Mouse (Mus musculus) layer of hippocampus, postnatal 14 days (tissue): Measurements from ENCODE around the gene Syvn1. TPM values are rescaled to one million over a fixed set of nuclear protein-coding genes. Genes with fewer than 3 reads are reported as not detected.

Experiments used
- DNase-seq, 2 experiments: peaks; one replicate each; pipeline ENCODE4 v3.0.0; 2021 to 2022; ENCODE audit warnings: low spot score in 2 of 2, mixed read lengths in 1 of 2
- long read RNA-seq, 2 experiments: library from polyadenylated mRNA; stranded (forward); transcript quantifications; one replicate each; pipeline ENCODE4 v2.0.0; 2021
- total RNA-seq, 2 experiments: library from RNA; stranded (reverse); gene quantifications; 2 replicates each; pipeline ENCODE4 v1.2.3; 2021

The Syvn1 gene
- 10 to 100 TPM; 42.5 to 45.3 TPM for total RNA-seq
- long read RNA-seq, experiment 1, transcript Syvn1-204 (16 exons, 3,464 nt): major isoform, 11 of 19 reads
- long read RNA-seq, experiment 1, partial matches to known transcripts: 8 of 19 reads
- long read RNA-seq, experiment 1, other reads (novel, unspliced or antisense): 0 of 19 reads
- long read RNA-seq, experiment 2, transcript Syvn1-204 (16 exons, 3,464 nt): major isoform, 12 of 30 reads
- long read RNA-seq, experiment 2, partial matches to known transcripts: 13 of 30 reads
- long read RNA-seq, experiment 2, other reads (novel, unspliced or antisense): 5 of 30 reads

DNA sequence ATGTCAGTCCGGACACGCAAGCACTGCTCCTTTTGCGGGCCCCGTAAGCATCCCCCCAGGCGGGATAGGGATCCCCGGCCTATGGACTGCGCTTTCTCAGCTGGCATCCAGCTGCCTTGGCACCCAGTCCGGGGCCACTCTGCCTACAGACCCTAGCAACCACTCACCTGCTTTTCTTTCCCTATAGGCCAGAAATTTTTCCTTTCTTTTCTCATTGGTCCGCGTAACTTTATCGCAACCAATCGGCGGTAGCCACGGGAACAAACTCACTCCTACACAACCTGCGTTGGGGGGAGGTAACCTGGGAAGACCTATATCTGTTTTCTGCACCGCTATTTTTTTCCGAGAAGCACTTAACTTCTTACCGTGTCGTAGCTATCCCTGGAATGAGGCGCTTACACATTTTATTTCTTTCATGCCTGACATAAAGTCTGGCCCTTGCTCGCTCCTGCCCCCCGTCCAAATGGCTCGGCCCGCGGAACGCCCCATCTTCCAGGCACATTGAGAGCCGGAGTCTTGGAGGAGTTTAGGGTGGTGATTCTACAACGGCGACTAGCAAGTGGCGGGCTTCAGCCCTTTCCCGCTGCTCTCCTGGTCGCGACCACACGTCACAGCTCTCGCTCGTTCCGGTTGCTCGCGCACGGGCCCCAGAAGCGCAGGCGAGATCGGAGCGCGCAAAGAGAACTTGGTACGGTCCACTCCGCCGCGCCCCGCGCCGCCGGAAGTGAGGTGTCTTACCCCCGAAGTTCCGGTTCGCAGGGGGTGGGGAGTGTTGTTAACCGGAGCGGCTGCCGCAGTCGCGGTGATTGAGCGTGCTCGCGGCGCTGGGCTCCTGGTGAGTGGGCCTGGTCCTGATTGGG lies at the start of gene Syvn1:
Gene Syvn1 (plus strand): TSS at position 283 of the 860 bp plus-strand sequence.
- peak; percentile 92 to 95 for DNase-seq

DNA sequence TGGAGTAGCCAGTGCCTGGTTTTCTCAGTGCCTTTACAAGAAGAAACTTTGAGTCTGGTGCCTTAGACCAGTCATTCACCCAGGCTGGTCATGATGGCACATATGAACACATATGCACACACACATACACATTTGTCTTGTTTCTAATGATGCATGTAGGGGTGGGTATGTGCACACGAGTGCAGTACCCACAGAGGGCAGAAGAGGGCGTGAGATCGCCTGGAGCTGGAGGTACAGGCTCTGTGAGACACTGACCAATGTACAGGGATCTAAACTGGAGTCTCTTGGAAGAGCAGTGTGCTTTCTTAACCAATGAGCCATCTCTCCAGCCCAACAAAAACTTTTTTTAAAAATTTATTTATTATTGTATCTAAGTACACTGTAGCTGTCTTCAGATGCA lies 48.2 kb upstream of the Syvn1 start:
- no peak for DNase-seq

- DNase-seq: no peak
These were observed 46.4 kb upstream of the Syvn1 start for GRCm38 (mm10) chr19:5999969-6000368.

GRCm38 (mm10) chr19:6005541-6005940 lies 40.8 kb upstream of the Syvn1 start:
- no peak for DNase-seq

GRCm38 (mm10) chr19:6007013-6007412 lies 39.4 kb upstream of the Syvn1 start:
- DNase-seq: no peak

GRCm38 (mm10) chr19:6009137-6009536 lies 37.2 kb upstream of the Syvn1 start:
- DNase-seq: no peak

DNA sequence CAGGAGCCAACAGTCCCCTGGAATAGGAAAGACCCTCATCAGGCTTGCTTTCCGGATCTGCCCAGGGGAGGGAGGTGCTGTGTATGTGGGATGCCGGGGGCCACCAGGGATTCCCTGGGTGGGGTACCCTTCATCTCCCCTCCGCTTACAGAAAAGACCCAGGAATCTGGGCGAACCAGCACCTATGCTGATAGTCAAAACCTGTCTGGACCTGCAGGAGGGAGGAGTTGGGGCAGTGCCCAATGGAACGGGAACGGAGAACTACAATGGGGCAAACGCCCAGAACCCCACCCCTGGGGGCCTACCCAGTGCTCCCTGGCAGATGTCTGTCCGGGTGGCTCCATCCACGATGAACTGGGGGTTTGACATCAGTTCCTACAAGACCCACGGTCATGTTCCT lies 32.7 kb upstream of the Syvn1 start:
- DNase-seq: no peak

- no peak for DNase-seq
These were observed 31.3 kb upstream of the Syvn1 start for GRCm38 (mm10) chr19:6014991-6015510.

GRCm38 (mm10) chr19:6015511-6016315 lies 30.7 kb upstream of the Syvn1 start, which contains the start of gene Capn1:
Capn1 (minus strand) TSS chr19:6015897.
- DNase-seq: peak; percentile 49 to 60

DNA sequence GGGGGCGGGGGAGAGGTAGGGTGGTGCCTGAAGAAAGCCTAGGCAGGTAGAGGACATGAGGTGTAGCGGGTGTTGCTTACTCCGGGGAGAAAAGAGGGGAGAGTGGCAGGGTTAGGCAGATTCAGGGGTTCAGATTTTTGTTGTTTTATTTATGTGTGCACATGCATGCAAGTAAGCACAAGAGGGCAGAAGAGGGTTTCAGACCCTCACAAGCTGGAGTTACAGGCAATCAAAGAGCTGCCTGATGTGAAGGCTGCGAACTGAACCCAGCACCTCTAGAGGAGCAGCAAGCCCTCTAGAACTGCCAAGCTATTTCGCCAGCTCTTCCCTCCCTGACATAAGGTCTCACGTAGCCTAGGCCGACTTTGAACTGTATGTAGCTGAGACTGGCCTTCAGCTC lies 29.8 kb upstream of the Syvn1 start:
- no peak for DNase-seq

GRCm38 (mm10) chr19:6018142-6019089 lies 28.0 kb upstream of the Syvn1 start:
- peak; percentile 74 to 89 for DNase-seq

DNA sequence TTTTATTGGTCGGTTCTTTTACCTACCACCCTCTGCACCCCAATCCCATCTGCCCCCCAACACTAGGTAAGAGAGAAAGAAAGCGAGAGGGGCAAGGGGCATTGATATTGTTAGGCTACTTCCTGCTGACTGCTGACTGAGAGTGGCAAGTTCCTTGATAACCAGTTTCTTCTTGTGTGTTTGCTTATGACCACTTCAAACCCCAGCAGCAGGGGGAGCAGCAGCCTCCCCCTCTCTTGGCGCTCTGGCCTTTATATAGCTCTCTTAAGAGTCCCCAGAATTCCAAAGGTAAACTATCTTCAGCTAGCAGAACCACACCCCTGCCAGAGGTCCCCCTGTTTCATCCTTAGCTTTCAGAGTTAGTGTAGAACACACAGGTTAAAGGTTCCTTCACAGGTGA lies 26.1 kb upstream of the Syvn1 start:
- DNase-seq: no peak

DNA sequence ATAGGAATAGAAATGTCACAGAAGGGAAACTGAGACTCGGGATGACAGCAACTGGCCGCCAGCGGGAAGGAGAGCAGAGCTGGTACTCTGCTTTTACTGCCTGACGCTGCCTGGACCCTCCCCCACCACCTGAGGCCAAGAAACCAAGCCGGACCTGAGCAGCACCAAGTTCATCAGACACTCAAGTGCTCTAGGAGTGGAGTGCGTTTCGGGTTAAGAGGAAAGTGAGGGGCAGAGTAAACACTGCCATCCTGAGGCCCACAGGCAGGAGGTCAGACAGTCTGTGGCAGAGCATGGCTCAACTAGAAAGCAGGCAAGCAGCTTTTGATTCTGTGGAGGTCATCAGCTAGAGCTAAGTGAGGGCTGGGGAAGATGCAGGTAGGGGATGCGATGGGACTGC lies 23.3 kb upstream of the Syvn1 start:
- DNase-seq: no peak

DNA sequence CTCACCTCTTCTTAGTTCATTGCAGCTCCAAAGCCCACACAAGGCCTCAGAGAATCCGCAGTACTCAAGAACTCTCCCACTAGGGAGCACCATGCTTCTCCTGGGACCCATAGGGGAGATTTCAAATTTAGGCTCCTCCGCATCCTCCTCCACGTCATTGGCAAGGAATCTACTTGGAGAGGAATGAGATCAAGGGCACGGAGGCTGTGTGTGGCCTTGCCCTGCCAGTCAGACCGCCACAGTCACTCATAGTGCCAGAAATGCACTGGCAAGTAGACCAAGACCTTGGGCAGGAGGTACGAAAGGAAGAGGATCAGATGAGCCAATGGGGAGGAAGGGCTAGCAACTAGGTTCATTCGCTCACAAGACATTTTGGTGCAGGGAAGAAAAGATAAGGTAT lies 22.4 kb upstream of the Syvn1 start:
- no peak for DNase-seq

DNA sequence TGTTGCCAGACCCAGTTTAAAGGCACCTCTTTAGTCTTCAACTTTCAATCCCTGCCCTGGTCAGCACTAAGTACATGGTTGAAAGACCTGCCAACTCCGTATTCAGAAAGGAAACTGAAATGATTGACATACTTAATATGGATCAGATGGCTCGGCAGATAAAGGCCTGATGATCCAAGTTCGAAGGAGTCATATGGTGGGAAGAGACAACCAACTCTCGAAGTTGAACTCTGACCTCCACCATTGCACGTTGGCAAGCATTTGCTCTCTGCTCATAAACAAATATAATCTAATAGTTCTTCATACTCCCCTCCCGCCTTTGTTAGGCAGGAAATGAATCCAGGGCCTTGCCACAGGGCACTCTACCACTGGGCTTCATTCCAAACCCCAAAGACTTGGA lies 17.4 kb upstream of the Syvn1 start:
- DNase-seq: no peak

DNA sequence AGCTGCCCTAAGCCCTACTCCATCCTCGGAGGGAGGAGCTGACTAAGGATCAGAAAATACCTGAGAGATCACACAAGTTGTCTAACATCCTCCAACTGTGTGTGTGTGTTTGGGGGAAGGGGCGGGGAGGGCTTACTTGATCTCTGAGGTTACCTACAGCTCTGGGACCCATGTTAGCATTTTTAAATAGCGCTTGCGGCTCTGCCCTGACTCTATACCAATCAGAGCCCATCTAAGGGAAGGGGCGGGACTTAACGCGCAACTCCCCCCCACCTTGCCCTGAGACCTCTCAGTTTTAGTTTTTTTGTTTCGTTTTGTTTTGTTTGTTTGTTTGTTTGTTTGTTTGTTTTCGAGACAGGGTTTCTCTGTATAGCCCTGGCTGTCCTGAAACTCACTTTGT lies 16.9 kb upstream of the Syvn1 start:
- no peak for DNase-seq

DNA sequence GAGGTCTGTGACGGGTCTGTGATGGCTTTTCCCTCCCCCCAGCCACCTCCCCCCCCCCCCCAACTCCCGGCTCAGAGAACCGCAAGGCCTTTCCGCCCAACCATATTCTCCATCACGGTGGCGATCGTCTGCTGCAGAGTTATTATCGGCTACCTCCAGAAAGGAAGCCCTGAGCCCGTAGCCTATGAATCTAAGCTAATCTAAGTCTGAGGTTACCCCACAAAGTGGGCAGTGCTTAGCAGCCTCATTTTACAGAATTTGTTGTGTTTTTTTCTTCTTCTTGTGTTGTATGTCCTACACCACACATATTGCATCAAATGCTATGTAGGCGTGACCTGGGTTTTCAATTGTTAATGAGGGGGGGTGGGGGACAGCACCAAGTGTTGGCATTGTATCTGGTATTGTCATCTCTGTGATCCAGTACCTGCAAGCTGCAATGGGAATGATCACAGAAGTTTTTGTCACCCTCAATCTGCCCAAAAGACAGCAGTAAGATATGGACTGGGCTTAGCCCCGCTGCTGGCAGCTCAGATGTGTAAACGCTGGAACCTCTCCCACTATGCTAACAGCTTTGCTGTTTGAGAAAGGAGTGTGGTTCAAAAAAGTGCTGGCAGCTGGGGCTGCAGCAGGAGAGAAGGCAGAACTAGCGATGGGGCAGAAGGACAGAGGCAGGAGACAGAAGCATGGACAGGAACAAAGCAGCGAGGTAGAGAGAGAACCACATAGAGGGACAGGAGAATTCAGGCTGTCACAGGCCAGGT lies 15.7 kb upstream of the Syvn1 start:
- DNase-seq: no peak

DNA sequence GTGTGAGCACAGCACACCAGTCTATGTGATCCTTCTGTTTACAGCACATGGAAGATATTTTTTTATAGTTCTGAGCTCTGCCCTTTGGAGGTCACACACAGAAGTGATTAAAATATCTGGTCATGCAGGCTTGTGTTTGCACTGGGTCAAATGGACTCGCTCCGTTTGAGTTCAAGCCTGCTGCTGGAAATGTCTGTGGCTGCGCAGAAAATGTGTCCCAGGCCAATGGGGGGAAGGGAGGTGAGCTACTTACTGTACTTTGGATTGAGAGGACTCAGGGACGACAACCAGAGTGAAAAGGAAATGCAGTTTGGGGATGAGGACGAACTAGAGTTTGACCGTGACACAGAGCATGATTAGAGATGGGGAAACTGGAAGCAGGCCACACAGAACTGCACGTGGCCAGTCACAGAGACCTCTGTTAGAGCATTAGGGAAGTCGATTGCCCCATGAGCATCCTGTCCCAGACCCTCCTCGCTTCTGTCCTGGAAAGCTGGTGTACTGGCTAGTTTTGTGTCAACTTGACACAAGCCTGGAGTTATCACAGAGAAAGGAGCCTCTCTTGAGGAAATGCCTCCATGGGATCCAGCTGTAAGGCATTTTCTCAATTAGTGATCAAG lies 10.3 kb upstream of the Syvn1 start:
- DNase-seq: no peak

GRCm38 (mm10) chr19:6037695-6038094 lies 8.7 kb upstream of the Syvn1 start:
- DNase-seq: no peak
